Mouse (Mus musculus) heart, postnatal 0 days (tissue): ENCODE measurements around the gene Mgat4a. TPM values are rescaled to one million over a fixed set of nuclear protein-coding genes. Genes with fewer than 3 reads are reported as not detected.

Experiments
- ATAC-seq: fragments of 200-750 bp; cut with Nextera tagmentation; 2 replicates; pipeline ENCODE4 v1.8.0; 2017; ENCODE audit warnings: low read depth, moderate number of reproducible peaks, moderate library complexity; ENCODE audit not compliant: insufficient read depth
- DNase-seq: peaks from one replicate; pipeline ENCODE4 v3.0.0-alpha.2; 2016; ENCODE audit warnings: low spot score
- H3K27ac ChIP-seq: fragments of 300-500 bp; sonication (generic); 2 replicates; pipeline ENCODE4 v1.5.1; 2014; ENCODE audit warnings: low read depth, mild to moderate bottlenecking
- H3K27me3 ChIP-seq: fragments of 300-500 bp; sonication (generic); 2 replicates; pipeline ENCODE4 v1.6.1; 2014; ENCODE audit warnings: low read length, mixed read lengths; ENCODE audit not compliant: control insufficient read depth, insufficient read depth
- H3K36me3 ChIP-seq: fragments of 300-500 bp; sonication (generic); replicated peaks from 2 replicates; pipeline ENCODE4 v1.6.1; 2014; ENCODE audit warnings: low read length, mixed read lengths; ENCODE audit not compliant: control insufficient read depth, insufficient read depth
- H3K4me1 ChIP-seq: fragments of 300-500 bp; sonication (generic); 2 replicates; pipeline ENCODE4 v1.6.1; 2014; ENCODE audit warnings: antibody characterized with exemption; ENCODE audit not compliant: control insufficient read depth, insufficient read depth
- H3K4me2 ChIP-seq: fragments of 300-500 bp; sonication (generic); 2 replicates; pipeline ENCODE4 v1.6.1; 2014; ENCODE audit warnings: low read depth, mild to moderate bottlenecking, low read length, moderate library complexity
- H3K4me3 ChIP-seq: fragments of 300-500 bp; sonication (generic); 2 replicates; pipeline ENCODE4 v1.5.1; 2014; ENCODE audit warnings: low read depth, low read length
- H3K9ac ChIP-seq: fragments of 300-500 bp; sonication (generic); replicated peaks from 2 replicates; pipeline ENCODE4 v1.6.1; 2014; ENCODE audit warnings: low read depth, low read length, mixed read lengths
- H3K9me3 ChIP-seq: fragments of 300-500 bp; sonication (generic); replicated peaks from 2 replicates; pipeline ENCODE4 v1.6.1; 2016; ENCODE audit warnings: low read length; ENCODE audit not compliant: control insufficient read depth
- CTCF ChIP-seq: IDR thresholded peaks from 2 replicates; pipeline ENCODE4 v1.5.1; 2016; ENCODE audit warnings: antibody characterized with exemption, control low read depth, low read depth
- EP300 ChIP-seq: IDR thresholded peaks from 2 replicates; pipeline ENCODE4 v1.6.1; 2016; ENCODE audit warnings: antibody characterized with exemption, low read depth
- WGBS: fragments of 180-500 bp; shearing (Covaris S2); extraction: QIAGEN DNeasy Blood & Tissue Kit; methylation state at CpG from one replicate; pipeline ENCODE4 v1.1.7; 2014; 5-methylcytosine and 5-hydroxymethylcytosine counted together
- polyA plus RNA-seq: library from polyadenylated mRNA; unstranded; fragments of >200 nt; fragmentation: Nextera tagmentation; extraction: Ambion mirVana; gene quantifications from 2 replicates; pipeline ENCODE4 v1.2.1, GENCODE M21; 2015
- total RNA-seq: library from RNA; depleted of rRNA; stranded (reverse); fragments of >200 nt; gene quantifications from 2 replicates; pipeline ENCODE4 v1.2.3, GENCODE M21; 2014; ENCODE audit warnings: low replicate concordance

Gene Mgat4a
- total and polyA plus RNA-seq, 2 experiments from 2014 or later = 4.4 to 7.3 TPM

DNA sequence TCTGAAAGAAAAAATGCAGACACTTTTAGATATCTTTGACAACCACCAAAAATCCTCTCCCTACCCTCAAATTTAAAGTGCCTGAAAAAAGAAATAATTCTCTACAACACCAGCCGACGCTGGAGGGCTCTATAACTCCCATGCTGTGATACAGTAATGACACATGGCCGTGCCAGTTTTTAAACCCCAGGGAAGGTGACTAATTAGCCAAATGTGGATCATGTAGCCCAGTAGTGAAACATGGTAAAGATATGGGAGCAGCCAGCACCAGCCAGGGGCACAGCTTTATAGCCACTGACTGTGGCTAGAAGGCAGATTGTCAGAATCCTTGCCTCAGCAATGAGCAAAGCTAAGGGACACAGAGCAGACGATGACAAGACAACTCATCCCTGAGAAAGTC lies 19.5 kb upstream of the Mgat4a start:
- Histone ChIP-seq H3K4me2 (no peak overlapping the region), H3K4me1 (no peaks in the 10 kb centered on the region), H3K9me3 (no peaks in the 10 kb centered on the region), H3K27me3 (no peaks in the 10 kb centered on the region), H3K36me3 (no peaks in the 10 kb centered on the region), H3K27ac (no peak overlapping the region), H3K4me3 (no peak overlapping the region), H3K9ac (no peak overlapping the region)
- no peak for ATAC-seq
- no peak for TF ChIP-seq EP300
- TF ChIP-seq CTCF = no peak
- no peak for DNase-seq
- WGBS = 81% methylated on average over 4 of the region's 4 CpGs

DNA sequence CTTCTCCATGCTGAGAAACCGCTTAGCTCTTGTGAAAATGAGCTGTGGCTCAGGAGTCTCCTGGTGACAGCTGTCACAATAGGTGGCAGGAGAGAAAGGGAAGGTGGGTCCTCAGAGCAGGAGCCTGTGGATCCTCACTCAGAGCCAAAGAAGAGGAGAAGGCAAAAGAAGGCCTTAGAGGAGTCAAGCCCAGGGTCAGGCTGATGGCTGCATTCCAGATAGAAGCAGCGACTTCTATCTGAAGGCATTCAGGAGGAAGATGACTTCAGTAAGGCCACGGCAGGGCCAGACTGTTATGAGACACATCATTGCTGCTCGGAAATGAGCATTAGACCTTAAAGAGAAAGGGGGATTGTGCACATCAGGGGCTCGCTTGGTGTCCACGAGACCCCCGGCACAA lies 11.2 kb upstream of the Mgat4a start:
- Histone ChIP-seq H3K36me3 (no peaks in the 10 kb centered on the region), H3K4me3 (no peak overlapping the region), H3K4me1 (no peaks in the 10 kb centered on the region), H3K9ac (no peak overlapping the region), H3K27me3 (no peaks in the 10 kb centered on the region), H3K4me2 (no peak overlapping the region), H3K27ac (no peak overlapping the region), H3K9me3 (no peaks in the 10 kb centered on the region)
- DNase-seq = no peak
- TF ChIP-seq EP300 (no peak), CTCF (no peak)
- no peak for ATAC-seq
- WGBS = 60% methylated on average over 7 of the region's 7 CpGs

DNA sequence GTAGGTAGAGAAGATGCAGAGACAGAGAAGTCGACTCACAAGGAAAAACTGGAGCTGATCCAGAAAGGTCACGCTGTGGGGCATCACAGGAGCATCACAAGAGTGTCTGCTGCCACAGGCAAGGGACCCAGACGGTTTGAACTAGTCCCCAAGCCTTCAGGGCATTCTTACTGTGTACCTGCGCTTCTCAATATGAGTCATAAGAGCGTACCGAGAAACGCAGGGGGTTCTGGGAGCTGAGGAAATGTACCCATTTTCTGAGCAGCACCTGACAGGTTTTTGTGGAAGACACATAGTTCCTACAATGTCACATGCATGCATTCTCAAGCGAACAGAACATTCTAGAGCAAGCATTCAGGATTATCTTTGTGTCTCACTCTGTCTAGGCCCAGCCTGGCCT lies 8.7 kb upstream of the Mgat4a start:
- Histone ChIP-seq H3K4me3 (no peak overlapping the region), H3K9me3 (no peaks in the 10 kb centered on the region), H3K4me1 (no peaks in the 10 kb centered on the region), H3K27me3 (no peaks in the 10 kb centered on the region), H3K36me3 (no peaks in the 10 kb centered on the region), H3K27ac (no peak overlapping the region), H3K4me2 (no peak overlapping the region), H3K9ac (no peak overlapping the region)
- TF ChIP-seq EP300 (no peak), CTCF (no peak)
- no peak for ATAC-seq
- 75% methylated on average over 8 of the region's 8 CpGs for WGBS
- no peak for DNase-seq

DNA sequence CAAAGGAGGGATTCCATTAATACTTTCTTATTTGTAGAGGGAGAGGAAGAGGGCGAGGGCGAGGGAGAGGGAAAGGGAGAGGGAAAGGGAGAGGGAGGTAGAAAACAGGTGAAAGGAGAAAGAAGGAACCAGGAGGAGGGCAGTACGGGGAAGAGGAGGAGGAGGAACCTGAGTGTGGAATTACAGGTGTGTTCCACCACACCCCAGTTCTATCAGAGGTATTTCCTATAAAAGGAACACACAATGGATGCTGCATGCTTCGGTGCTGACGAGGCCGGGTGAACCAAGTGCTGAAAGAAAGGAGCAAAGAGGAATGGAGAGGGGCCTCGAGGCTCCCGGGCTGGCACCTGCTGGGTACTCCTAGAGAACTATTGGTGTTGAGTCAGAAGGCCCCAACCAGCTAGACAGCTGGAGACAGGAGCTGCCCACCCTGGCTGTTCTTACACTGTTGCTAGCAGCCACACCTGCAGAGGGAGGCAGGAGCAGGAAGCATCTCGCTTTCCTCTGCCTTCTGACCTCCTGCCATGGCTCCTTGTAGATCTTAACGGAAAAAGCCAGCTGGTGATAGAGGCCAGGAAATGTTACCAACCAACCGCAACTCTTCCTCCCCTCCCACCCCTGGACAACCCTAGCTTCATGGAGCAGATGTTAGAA lies 5.7 kb upstream of the Mgat4a start:
- no peak for DNase-seq
- Histone ChIP-seq H3K4me3 (no peak overlapping the region), H3K4me1 (no peaks in the 10 kb centered on the region), H3K9me3 (no peaks in the 10 kb centered on the region), H3K27me3 (peaks cover 14% of the 10 kb centered on the region), H3K36me3 (no peaks in the 10 kb centered on the region), H3K4me2 (no peak overlapping the region), H3K9ac (no peak overlapping the region), H3K27ac (no peak overlapping the region)
- no peak for TF ChIP-seq CTCF
- TF ChIP-seq EP300 = no peak
- WGBS = 67% methylated on average over 11 of the region's 11 CpGs
- no peak for ATAC-seq

DNA sequence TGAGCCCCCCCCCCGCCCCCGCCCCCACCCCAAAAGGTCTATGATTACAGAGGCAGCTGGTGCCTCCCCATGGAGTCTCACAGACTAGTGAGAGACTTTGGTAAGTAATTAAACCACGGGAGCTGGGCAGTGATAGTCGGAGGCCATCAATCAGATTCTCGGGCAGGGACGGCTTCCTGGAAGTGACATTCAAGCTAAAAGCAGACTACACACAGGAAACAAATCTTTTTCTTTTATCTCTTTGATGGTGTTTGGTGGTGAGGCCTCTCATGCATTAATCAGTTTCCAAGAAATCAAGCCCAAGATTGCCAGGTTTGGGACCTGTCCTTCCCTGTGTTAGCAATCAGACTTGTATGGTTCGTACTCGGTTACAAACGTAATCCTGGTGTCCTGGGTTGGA lies 3.4 kb upstream of the Mgat4a start:
- Histone ChIP-seq H3K9ac (no peak overlapping the region), H3K27ac (no peak overlapping the region), H3K36me3 (no peaks in the 10 kb centered on the region), H3K9me3 (no peaks in the 10 kb centered on the region), H3K27me3 (peaks cover 14% of the 10 kb centered on the region), H3K4me2 (no peak overlapping the region), H3K4me3 (no peak overlapping the region), H3K4me1 (0 out of 2 replicates have a peak, but pooled peaks cover 3% of the 10 kb centered on the region)
- DNase-seq = no peak
- WGBS = 44% methylated on average over 9 of the region's 9 CpGs
- no peak for ATAC-seq
- no peak for TF ChIP-seq EP300
- no peak for TF ChIP-seq CTCF

DNA sequence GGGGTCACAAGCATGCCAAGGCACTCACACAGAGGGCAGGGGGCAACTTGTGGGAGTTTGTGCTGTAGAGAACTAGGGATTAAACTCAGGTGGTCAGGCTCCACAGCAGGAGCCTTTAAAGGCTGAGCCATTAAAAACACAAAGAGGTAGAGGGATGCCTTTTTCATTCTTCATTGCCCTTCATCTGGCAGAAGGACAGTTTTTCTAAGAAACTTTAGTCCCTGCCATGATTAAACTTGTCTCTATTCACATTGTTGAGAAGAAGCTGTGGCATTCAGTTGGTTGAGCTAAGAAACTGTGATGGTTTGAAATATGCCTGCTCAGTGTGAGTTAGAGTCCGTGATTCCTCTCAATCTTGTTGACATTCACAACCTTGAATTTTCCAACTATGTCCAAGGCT lies 2.2 kb upstream of the Mgat4a start:
- no peaks in the 10 kb centered on the region for H3K9me3 ChIP-seq
- DNase-seq = no peak
- no peak for ATAC-seq
- no peak overlapping the region for H3K27ac ChIP-seq
- 69% methylated on average over 1 of the region's 1 CpGs for WGBS
- H3K36me3 ChIP-seq = no peaks in the 10 kb centered on the region
- H3K4me3 ChIP-seq = no peak overlapping the region
- H3K4me2 ChIP-seq = no peak overlapping the region
- no peak overlapping the region for H3K9ac ChIP-seq
- 0 out of 2 replicates have a peak, but pooled peaks cover 3% of the 10 kb centered on the region for H3K4me1 ChIP-seq
- TF ChIP-seq EP300 = no peak
- no peak for TF ChIP-seq CTCF
- peaks cover 14% of the 10 kb centered on the region for H3K27me3 ChIP-seq
